Comparison of ENCODE assay signal across 8 mouse cellular contexts in genomic region chr4:148704756-148705155, GRCm38 (mm10).
DNase-seq lines count a peak whose midpoint lies in the region; ATAC-seq and TF ChIP-seq lines count a peak whose summit lies in the region.

No protein-coding gene starts in this region.

- no peak overlapping the region for H3K4me2 ChIP-seq in embryonic facial prominence, embryonic 14.5 days (ENCODE audit: low read depth, low read length)
- no peak overlapping the region for H3K4me2 ChIP-seq in kidney, embryonic 14.5 days (replicated peaks; ENCODE audit: low read depth, low read length)

- no peak overlapping the region for H3K4me3 ChIP-seq in embryonic facial prominence, embryonic 14.5 days (ENCODE audit: low read depth, low read length)
- H3K4me3 ChIP-seq in kidney, embryonic 14.5 days (ENCODE audit: low read length): no peak overlapping the region
- H3K4me3 ChIP-seq in thymus, adult 2 months (ENCODE audit: control insufficient read depth, insufficient read depth, low read length): no peak overlapping the region

- no peaks in the 10 kb centered on the region; the same call in 1 of the 2 replicates for H3K27me3 ChIP-seq in embryonic facial prominence, embryonic 14.5 days (replicated peaks; ENCODE audit: control insufficient read depth, insufficient read depth, low read length)
- no peaks in the 10 kb centered on the region for H3K27me3 ChIP-seq in kidney, embryonic 14.5 days (ENCODE audit: control insufficient read depth, insufficient read depth, low read length)
- H3K27me3 ChIP-seq in thymus, adult 2 months (ENCODE audit: control insufficient read depth, insufficient read depth, low read length): no peaks in the 10 kb centered on the region

- peak; percentile 72; the same call in 1 of the 2 replicates for TF ChIP-seq CTCF in thymus, adult 2 months (IDR thresholded peaks at IDR 0.05; ENCODE audit: borderline replicate concordance, control insufficient read depth, extremely low read depth, insufficient read depth, low read length, poor library complexity)

- H3K36me3 ChIP-seq in embryonic facial prominence, embryonic 14.5 days (ENCODE audit: control insufficient read depth, insufficient read depth, low read length): no peaks in the 10 kb centered on the region
- no peaks in the 10 kb centered on the region for H3K36me3 ChIP-seq in kidney, embryonic 14.5 days (ENCODE audit: control insufficient read depth, insufficient read depth, low read length)
- no peaks in the 10 kb centered on the region for H3K36me3 ChIP-seq in thymus, adult 2 months (ENCODE audit: control insufficient read depth, insufficient read depth, low read length)

- ATAC-seq in frontal cortex, adult (ENCODE audit: low TSS enrichment): no peak
- ATAC-seq in embryonic facial prominence, embryonic 14.5 days (ENCODE audit: low read depth): no peak; the same call in 1 of the 2 replicates
- peak; percentile 61; the same call in 1 of the 2 replicates for ATAC-seq in kidney, embryonic 14.5 days (ENCODE audit: low FRiP score, low TSS enrichment)
- peak; percentile 76 for ATAC-seq in megakaryocyte progenitor cell, adult 5-6 weeks (replicated peaks; ENCODE audit: poor library complexity)

- WGBS in embryonic facial prominence, embryonic 14.5 days: 40% methylated on average over 3 of the region's 3 CpGs
- 39% methylated on average over 3 of the region's 3 CpGs for WGBS in kidney, embryonic 14.5 days
- 44% methylated on average over 3 of the region's 3 CpGs for whole genome bisulfite sequencing in thymus, adult 2 months

- no peak for TF ChIP-seq POLR2A in thymus, adult 2 months (IDR thresholded peaks at IDR 0.05; ENCODE audit: control insufficient read depth, extremely low read depth, insufficient read depth, low read length, poor library complexity)

- no peak overlapping the region for H3K27ac ChIP-seq in embryonic facial prominence, embryonic 14.5 days (replicated peaks; ENCODE audit: low read depth, low read length)
- H3K27ac ChIP-seq in kidney, embryonic 14.5 days (ENCODE audit: low read depth, low read length): no peak overlapping the region
- no peak overlapping the region for H3K27ac ChIP-seq in thymus, adult 2 months (ENCODE audit: control insufficient read depth, insufficient read depth, low read length)

- no peaks in the 10 kb centered on the region for H3K9me3 ChIP-seq in embryonic facial prominence, embryonic 14.5 days (ENCODE audit: control insufficient read depth, low read length)
- no peaks in the 10 kb centered on the region for H3K9me3 ChIP-seq in kidney, embryonic 14.5 days (ENCODE audit: control insufficient read depth, low read length)

- no peak overlapping the region for H3K9ac ChIP-seq in embryonic facial prominence, embryonic 14.5 days (ENCODE audit: low read depth, low read length)
- H3K9ac ChIP-seq in kidney, embryonic 14.5 days (ENCODE audit: low read depth, low read length): no peak overlapping the region

- peak; percentile 17 to 30 for DNase-seq in frontal cortex, postnatal 36 days (ENCODE audit: low spot score in 2 of 2)
- DNase-seq in urinary bladder, postnatal 25 days (ENCODE audit: low spot score): peak; percentile 34
- no peak for DNase-seq in urinary bladder, postnatal 10 days (ENCODE audit: low spot score)
- DNase-seq in embryonic facial prominence, embryonic 14.5 days (ENCODE audit: low spot score): peak; percentile 55
- peak; percentile 53 for DNase-seq in thymus, adult 2 months

- H3K4me1 ChIP-seq in embryonic facial prominence, embryonic 14.5 days (ENCODE audit: control insufficient read depth, insufficient read depth, low read length): peaks cover 5% of the 10 kb centered on the region; the same call in 1 of the 2 replicates
- 0 out of 2 replicates have a peak, but pooled peaks cover 3% of the 10 kb centered on the region for H3K4me1 ChIP-seq in kidney, embryonic 14.5 days (ENCODE audit: control insufficient read depth, insufficient read depth, low read length)
- no peaks in the 10 kb centered on the region for H3K4me1 ChIP-seq in thymus, adult 2 months (replicated peaks; ENCODE audit: control insufficient read depth, insufficient read depth, low read length)

Comparison
In these comparisons a context has a peak if more than half of its experiments do, and no peak if none do; other contexts are left out.
1. ATAC-seq: peak in kidney, embryonic 14.5 days (single experiment) and megakaryocyte progenitor cell, adult 5-6 weeks (single experiment); none in frontal cortex, adult (single experiment) and embryonic facial prominence, embryonic 14.5 days (single experiment).